In the genomic region with DNA sequence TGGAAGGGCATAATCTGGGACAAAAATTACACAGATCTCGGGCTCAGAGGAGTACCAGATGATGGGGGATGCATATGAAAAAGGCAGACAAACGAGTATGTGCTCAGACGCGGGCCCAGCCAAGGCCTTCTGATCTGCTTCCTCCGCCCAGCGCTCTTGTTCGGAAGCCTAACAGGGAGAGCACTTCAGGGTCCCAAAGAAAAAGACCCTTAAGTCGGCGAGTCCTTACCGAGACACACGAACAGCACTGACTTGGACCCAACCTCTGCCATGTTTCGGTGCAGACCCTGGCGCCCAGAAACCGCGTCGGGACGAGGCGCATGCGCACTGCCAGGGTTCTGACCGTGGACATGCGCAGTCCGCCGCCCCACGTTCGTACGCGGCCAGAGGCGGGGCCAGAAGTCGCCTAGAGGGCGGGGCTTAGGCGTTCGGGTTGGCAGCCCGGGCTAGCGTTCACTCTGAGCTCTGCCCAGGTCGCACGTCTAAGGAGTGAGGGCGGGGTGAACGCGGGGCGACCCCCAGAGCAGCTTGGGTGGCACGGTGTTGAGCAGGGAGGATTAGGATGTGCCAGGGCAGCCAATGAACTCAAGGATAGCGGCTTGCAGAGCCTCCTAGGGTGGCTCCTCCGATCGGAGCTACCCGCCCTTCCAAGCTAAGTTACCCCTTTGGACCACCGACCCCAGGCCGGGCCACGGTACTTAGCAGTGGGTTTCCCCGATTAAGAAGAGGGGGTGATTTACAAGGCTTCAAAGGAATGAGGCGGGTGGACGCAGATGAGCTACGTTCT, we compare ENCODE assay signal across 7 mouse cellular contexts. TPM values are rescaled to one million over a fixed set of nuclear protein-coding genes. Genes with fewer than 3 reads are reported as not detected.
DNase-seq lines count a peak whose midpoint lies in the region; ATAC-seq and TF ChIP-seq lines count a peak whose summit lies in the region.

A gene (minus strand): TSS at position 329 of the 787 bp plus-strand sequence.
A gene (plus strand): TSS at position 408 of the 787 bp plus-strand sequence.

- TF ChIP-seq POLR2A in heart, adult 2 months (IDR thresholded peaks at IDR 0.05; ENCODE audit: insufficient read depth, low read depth, low read length), result peak; percentile 86

- under 1% methylated on average over 52 of the region's 52 CpGs for WGBS in embryonic facial prominence, embryonic 12.5 days
- under 1% methylated on average over 52 of the region's 52 CpGs for WGBS in heart, adult 2 months
- WGBS in limb, embryonic 13.5 days, result under 1% methylated on average over 52 of the region's 52 CpGs
- WGBS in midbrain, embryonic 16.5 days, result 0% methylated on average over 52 of the region's 52 CpGs

- H3K27me3 ChIP-seq in embryonic facial prominence, embryonic 12.5 days, result no peaks in the 10 kb centered on the region
- no peaks in the 10 kb centered on the region for H3K27me3 ChIP-seq in heart, adult 2 months (ENCODE audit: control insufficient read depth, insufficient read depth, low read length)
- H3K27me3 ChIP-seq in limb, embryonic 13.5 days, result no peaks in the 10 kb centered on the region
- H3K27me3 ChIP-seq in midbrain, embryonic 16.5 days (ENCODE audit: control insufficient read depth, insufficient read depth, low read depth, low read length), result no peaks in the 10 kb centered on the region

- H3K27ac ChIP-seq in embryonic facial prominence, embryonic 12.5 days, result no peak within 1 kb of the TSS
- H3K27ac ChIP-seq in heart, adult 2 months, result peak within 1 kb of the TSS; percentile 69
- H3K27ac ChIP-seq in limb, embryonic 13.5 days, result peak within 1 kb of the TSS; percentile 11; the same call in 1 of the 2 replicates
- H3K27ac ChIP-seq in midbrain, embryonic 16.5 days (ENCODE audit: low read length), result peak within 1 kb of the TSS; percentile 71

- no peaks in the 10 kb centered on the region for H3K79me2 ChIP-seq in heart, adult 2 months (replicated peaks; ENCODE audit: control insufficient read depth, insufficient read depth, low read length)

- peaks cover 18% of the 10 kb centered on the region for H3K4me1 ChIP-seq in embryonic facial prominence, embryonic 12.5 days
- H3K4me1 ChIP-seq in heart, adult 2 months (ENCODE audit: control insufficient read depth, insufficient read depth, low read length), result peaks cover 1% of the 10 kb centered on the region; the same call in 1 of the 2 replicates
- H3K4me1 ChIP-seq in limb, embryonic 13.5 days, result peaks cover 22% of the 10 kb centered on the region
- H3K4me1 ChIP-seq in midbrain, embryonic 16.5 days (ENCODE audit: control insufficient read depth, insufficient read depth, low read length), result peaks cover 24% of the 10 kb centered on the region

- peak within 1 kb of the TSS; percentile 73 for H3K4me3 ChIP-seq in embryonic facial prominence, embryonic 12.5 days
- H3K4me3 ChIP-seq in heart, adult 2 months, result peak within 1 kb of the TSS; percentile 96
- peak within 1 kb of the TSS; percentile 69 for H3K4me3 ChIP-seq in limb, embryonic 13.5 days
- peak within 1 kb of the TSS; percentile 60 for H3K4me3 ChIP-seq in midbrain, embryonic 16.5 days (ENCODE audit: low read depth, low read length)

- intact Hi-C loops in heart, adult 2 months (cut with DNase I), result loop anchor here (10.0 kb wide), 1 partner anchor 443 kb away; a partner anchor contains a TSS

- peak; percentile 95 for ATAC-seq in embryonic facial prominence, embryonic 12.5 days (ENCODE audit: insufficient number of reproducible peaks, insufficient read depth, low FRiP score, low TSS enrichment)
- ATAC-seq in limb, embryonic 13.5 days (ENCODE audit: low FRiP score, low read depth), result peak; percentile 98
- ATAC-seq in midbrain, embryonic 16.5 days, result peak; percentile 98

- no peak for TF ChIP-seq CTCF in heart, adult 2 months (IDR thresholded peaks at IDR 0.05)

- peak within 1 kb of the TSS; percentile 79 for H3K9ac ChIP-seq in embryonic facial prominence, embryonic 12.5 days
- H3K9ac ChIP-seq in heart, adult 2 months (ENCODE audit: low read depth, low read length), result peak within 1 kb of the TSS; percentile 80
- peak within 1 kb of the TSS; percentile 85 for H3K9ac ChIP-seq in limb, embryonic 13.5 days
- peak within 1 kb of the TSS; percentile 92 for H3K9ac ChIP-seq in midbrain, embryonic 16.5 days (ENCODE audit: low read depth, low read length)

- peak within 1 kb of the TSS; percentile 84 for H3K4me2 ChIP-seq in embryonic facial prominence, embryonic 12.5 days (replicated peaks)
- H3K4me2 ChIP-seq in limb, embryonic 13.5 days (replicated peaks), result peak within 1 kb of the TSS; percentile 93
- H3K4me2 ChIP-seq in midbrain, embryonic 16.5 days (ENCODE audit: low read length), result peak within 1 kb of the TSS; percentile 88

- peak; percentile 97 for DNase-seq in adrenal gland, postnatal 25 days
- DNase-seq in heart, adult 2 months, result peak; percentile 96 to 99
- DNase-seq in kidney, adult 8-10 months, result peak; percentile 95 to 96
- peak; percentile 98 for DNase-seq in spleen, postnatal 10 days (ENCODE audit: low spot score in 2 of 2)

- H3K36me3 ChIP-seq in embryonic facial prominence, embryonic 12.5 days, result no peaks in the 10 kb centered on the region
- no peaks in the 10 kb centered on the region; the same call in 1 of the 2 replicates for H3K36me3 ChIP-seq in heart, adult 2 months (ENCODE audit: control insufficient read depth, insufficient read depth, low read length)
- peaks cover 7% of the 10 kb centered on the region; the same call in 1 of the 2 replicates for H3K36me3 ChIP-seq in limb, embryonic 13.5 days
- H3K36me3 ChIP-seq in midbrain, embryonic 16.5 days (ENCODE audit: control insufficient read depth, insufficient read depth, low read length), result no peaks in the 10 kb centered on the region

- no peak for TF ChIP-seq EP300 in heart, adult 2 months (IDR thresholded peaks at IDR 0.05; ENCODE audit: insufficient read depth, low read depth, low read length)

- no peaks in the 10 kb centered on the region for H3K9me3 ChIP-seq in embryonic facial prominence, embryonic 12.5 days
- no peaks in the 10 kb centered on the region for H3K9me3 ChIP-seq in limb, embryonic 13.5 days
- peaks cover 3% of the 10 kb centered on the region; the same call in 1 of the 2 replicates for H3K9me3 ChIP-seq in midbrain, embryonic 16.5 days (replicated peaks; ENCODE audit: control insufficient read depth, low read length, poor library complexity, severe bottlenecking)

RNA-seq across cellular contexts. Expression of the first gene that starts in this region (rescaled TPM):
- total RNA-seq in adrenal gland, postnatal 25 days (2021), result 50.2 and 66.6 TPM in 2 replicates
- polyA plus RNA-seq in embryonic facial prominence, embryonic 12.5 days (2016; fragmentation: Nextera tagmentation; extraction: Ambion mirVana), result 153 and 170 TPM in 2 replicates
- total RNA-seq in heart, adult 2 months (2021), result 10 to 100 TPM; 29.4 to 31.6 TPM
- 4.7 and 8.6 TPM in 2 replicates for polyA plus RNA-seq in heart, adult 2 months (2012; rRNA removed)
- polyA plus RNA-seq in limb, embryonic 13.5 days (2015; fragmentation: Nextera tagmentation; extraction: Ambion mirVana), result 172 and 187 TPM in 2 replicates
- 99.7 and 103 TPM in 2 replicates for polyA plus RNA-seq in midbrain, embryonic 16.5 days (2015; fragmentation: Nextera tagmentation; extraction: Ambion mirVana)

RNA-seq across cellular contexts. Expression of the second gene that starts in this region (rescaled TPM):
- total RNA-seq in adrenal gland, postnatal 25 days (2021), result 2.9 and 3.0 TPM in 2 replicates
- polyA plus RNA-seq in embryonic facial prominence, embryonic 12.5 days (2016; fragmentation: Nextera tagmentation; extraction: Ambion mirVana), result 21.8 and 22.7 TPM in 2 replicates
- 1 to 10 TPM; 1.5 to 2.0 TPM for total RNA-seq in heart, adult 2 months (2021)
- 0.82 and 0.88 TPM in 2 replicates for polyA plus RNA-seq in heart, adult 2 months (2012; rRNA removed)
- 14.5 TPM in 2 replicates for polyA plus RNA-seq in limb, embryonic 13.5 days (2015; fragmentation: Nextera tagmentation; extraction: Ambion mirVana)
- 59.7 and 65.8 TPM in 2 replicates for polyA plus RNA-seq in midbrain, embryonic 16.5 days (2015; fragmentation: Nextera tagmentation; extraction: Ambion mirVana)

Comparison
In these comparisons a context has a peak if more than half of its experiments do, and no peak if none do; other contexts are left out.
1. RNA of the first gene that starts in this region (polyA plus RNA-seq): 172 to 187 TPM in limb, embryonic 13.5 days, 153 to 170 TPM in embryonic facial prominence, embryonic 12.5 days and 99.7 to 103 TPM in midbrain, embryonic 16.5 days; 4.7 to 8.6 TPM in heart, adult 2 months; every median in the first group is over 10 times any median in the second.
2. Peak in every context shown above with its lines, with median percentiles within 50 percentile points of each other: DNase-seq, ATAC-seq, H3K4me2 ChIP-seq, H3K4me3 ChIP-seq and H3K9ac ChIP-seq.